Comparison of ENCODE assay signal across 9 mouse cellular contexts in genomic region chr13:53443602-53444001, GRCm38 (mm10). TPM values are rescaled to one million over a fixed set of nuclear protein-coding genes. Genes with fewer than 3 reads are reported as not detected.
DNase-seq lines count a peak whose midpoint lies in the region; ATAC-seq and TF ChIP-seq lines count a peak whose summit lies in the region.
"Had no signal": no experiment of that assay in that cellular context is flagged by ENCODE, and none has a peak within 500 bp of the region (broad histone marks: within the 10 kb centered on the region; RNA-seq: fewer than 3 reads in every experiment).

No protein-coding gene starts in this region.

- H3K9ac ChIP-seq in forebrain, embryonic 12.5 days = no peak overlapping the region
- H3K9ac ChIP-seq in embryonic facial prominence, embryonic 15.5 days = no peak overlapping the region
- H3K9ac ChIP-seq: liver, embryonic 15.5 days had no signal

- peaks cover 48% of the 10 kb centered on the region for H3K27me3 ChIP-seq in forebrain, embryonic 10.5 days (ENCODE audit: poor library complexity, severe bottlenecking)
- H3K27me3 ChIP-seq in forebrain, embryonic 12.5 days = peaks cover 17% of the 10 kb centered on the region
- H3K27me3 ChIP-seq in thymus, adult 2 months (ENCODE audit: control insufficient read depth, insufficient read depth, low read length) = no peaks in the 10 kb centered on the region
- no peaks in the 10 kb centered on the region for H3K27me3 ChIP-seq in embryonic facial prominence, embryonic 15.5 days
- H3K27me3 ChIP-seq: liver, embryonic 15.5 days had no signal

- H3K27ac ChIP-seq in forebrain, embryonic 10.5 days = no peak overlapping the region
- H3K27ac ChIP-seq in forebrain, embryonic 12.5 days = no peak overlapping the region
- H3K27ac ChIP-seq in thymus, adult 2 months (ENCODE audit: control insufficient read depth, insufficient read depth, low read length) = no peak overlapping the region
- H3K27ac ChIP-seq in embryonic facial prominence, embryonic 15.5 days (replicated peaks) = no peak overlapping the region
- H3K27ac ChIP-seq: liver, embryonic 15.5 days had no signal

- WGBS in forebrain, embryonic 10.5 days = 42% methylated on average over 3 of the region's 3 CpGs
- WGBS in forebrain, embryonic 12.5 days = 34% methylated on average over 3 of the region's 3 CpGs
- WGBS in thymus, adult 2 months = 45% methylated on average over 3 of the region's 3 CpGs
- 22% methylated on average over 3 of the region's 3 CpGs for WGBS in embryonic facial prominence, embryonic 15.5 days

- no peak overlapping the region for H3K4me2 ChIP-seq in forebrain, embryonic 12.5 days
- no peak overlapping the region for H3K4me2 ChIP-seq in embryonic facial prominence, embryonic 15.5 days (replicated peaks)
- H3K4me2 ChIP-seq: liver, embryonic 15.5 days had no signal

- H3K4me1 ChIP-seq in forebrain, embryonic 10.5 days = peaks cover 10% of the 10 kb centered on the region
- H3K4me1 ChIP-seq in forebrain, embryonic 12.5 days = peaks cover 5% of the 10 kb centered on the region
- H3K4me1 ChIP-seq in thymus, adult 2 months (replicated peaks; ENCODE audit: control insufficient read depth, insufficient read depth, low read length) = no peaks in the 10 kb centered on the region
- H3K4me1 ChIP-seq in embryonic facial prominence, embryonic 15.5 days = no peaks in the 10 kb centered on the region
- H3K4me1 ChIP-seq: liver, embryonic 15.5 days had no signal

- DNase-seq in forebrain, embryonic 10.5 days (ENCODE audit: extremely low spot score, low spot score) = peak; percentile 44
- peak; percentile 5 for DNase-seq in thymus, adult 2 months
- no peak for DNase-seq in thymus, postnatal 10 days (ENCODE audit: low spot score in 2 of 2)
- peak; percentile 74 for DNase-seq in kidney, postnatal 10 days
- peak; percentile 75 for DNase-seq in lung, postnatal 10 days
- DNase-seq in spleen, adult 12 weeks (ENCODE audit: low spot score) = no peak

- H3K9me3 ChIP-seq in forebrain, embryonic 10.5 days = no peaks in the 10 kb centered on the region
- H3K9me3 ChIP-seq in forebrain, embryonic 12.5 days = no peaks in the 10 kb centered on the region
- no peaks in the 10 kb centered on the region for H3K9me3 ChIP-seq in embryonic facial prominence, embryonic 15.5 days (replicated peaks)
- H3K9me3 ChIP-seq: liver, embryonic 15.5 days had no signal

- no peaks in the 10 kb centered on the region for H3K36me3 ChIP-seq in forebrain, embryonic 10.5 days (replicated peaks)
- H3K36me3 ChIP-seq in forebrain, embryonic 12.5 days (replicated peaks) = no peaks in the 10 kb centered on the region
- no peaks in the 10 kb centered on the region for H3K36me3 ChIP-seq in thymus, adult 2 months (ENCODE audit: control insufficient read depth, insufficient read depth, low read length)
- no peaks in the 10 kb centered on the region for H3K36me3 ChIP-seq in embryonic facial prominence, embryonic 15.5 days
- H3K36me3 ChIP-seq: liver, embryonic 15.5 days had no signal

- TF ChIP-seq POLR2A in thymus, adult 2 months (IDR thresholded peaks at IDR 0.05; ENCODE audit: control insufficient read depth, extremely low read depth, insufficient read depth, low read length, poor library complexity) = no peak

- no peak for TF ChIP-seq CTCF in thymus, adult 2 months (IDR thresholded peaks at IDR 0.05; ENCODE audit: borderline replicate concordance, control insufficient read depth, extremely low read depth, insufficient read depth, low read length, poor library complexity)

- no peak overlapping the region for H3K4me3 ChIP-seq in forebrain, embryonic 10.5 days
- H3K4me3 ChIP-seq in forebrain, embryonic 12.5 days (replicated peaks) = no peak overlapping the region
- H3K4me3 ChIP-seq in thymus, adult 2 months (ENCODE audit: control insufficient read depth, insufficient read depth, low read length) = no peak overlapping the region
- H3K4me3 ChIP-seq in embryonic facial prominence, embryonic 15.5 days (replicated peaks) = no peak overlapping the region
- H3K4me3 ChIP-seq: liver, embryonic 15.5 days had no signal

- ATAC-seq in forebrain, embryonic 12.5 days (ENCODE audit: low FRiP score) = no peak
- ATAC-seq in embryonic facial prominence, embryonic 15.5 days (ENCODE audit: insufficient number of reproducible peaks, low FRiP score, low TSS enrichment, low read depth) = peak; percentile 60; the same call in 1 of the 2 replicates

RNA-seq across cellular contexts. Expression of gene Msx2, which starts 29.3 kb away (rescaled TPM):
- 17.3 and 19.7 TPM in 2 replicates for polyA plus RNA-seq in forebrain, embryonic 10.5 days (2016; fragmentation: Nextera tagmentation; extraction: Ambion mirVana)
- polyA plus RNA-seq in forebrain, embryonic 12.5 days (2016; fragmentation: Nextera tagmentation; extraction: Ambion mirVana) = 9.8 and 19.6 TPM in 2 replicates
- polyA plus RNA-seq in thymus, adult 2 months (2012; rRNA removed) = 0.05 TPM in 1 of 2 replicates, not detected in the other
- 19.3 and 22.9 TPM in 2 replicates for polyA plus RNA-seq in embryonic facial prominence, embryonic 15.5 days (2015; fragmentation: Nextera tagmentation; extraction: Ambion mirVana)
- polyA plus RNA-seq: liver, embryonic 15.5 days had no signal

Comparison
In these comparisons a context has a peak if more than half of its experiments do, and no peak if none do; other contexts are left out.
1. DNase-seq: peak in forebrain, embryonic 10.5 days (single experiment), thymus, adult 2 months (single experiment), kidney, postnatal 10 days (single experiment) and lung, postnatal 10 days (single experiment); none in thymus, postnatal 10 days (0 of 2) and spleen, adult 12 weeks (single experiment).
2. RNA of gene Msx2, which starts 29.3 kb away (polyA plus RNA-seq): 19.3 to 22.9 TPM in embryonic facial prominence, embryonic 15.5 days, 9.8 to 19.6 TPM in forebrain, embryonic 12.5 days and 17.3 to 19.7 TPM in forebrain, embryonic 10.5 days; 0.05 TPM in thymus, adult 2 months; every median in the first group is over 10 times any median in the second.